In genomic region chr3:127628311-127629184, GRCm38 (mm10) we compare ENCODE assay signal across 11 mouse cellular contexts. TPM values are rescaled to one million over a fixed set of nuclear protein-coding genes. Genes with fewer than 3 reads are reported as not detected.
DNase-seq lines count a peak whose midpoint lies in the region; ATAC-seq and TF ChIP-seq lines count a peak whose summit lies in the region.
"Had no signal": no experiment of that assay in that cellular context is flagged by ENCODE, and none has a peak within 500 bp of the region (broad histone marks: within the 10 kb centered on the region; RNA-seq: fewer than 3 reads in every experiment).

No protein-coding gene starts in this region.

- H3K9ac ChIP-seq in hindbrain, embryonic 14.5 days: no peak overlapping the region
- H3K9ac ChIP-seq in neural tube, embryonic 13.5 days: no peak overlapping the region

- no peak for TF ChIP-seq CTCF in cerebellum, adult 2 months (IDR thresholded peaks at IDR 0.05; ENCODE audit: borderline replicate concordance, insufficient read depth, low read depth, low read length)

- H3K4me3 ChIP-seq in hindbrain, embryonic 14.5 days (replicated peaks; ENCODE audit: low read length): no peak overlapping the region
- no peak overlapping the region for H3K4me3 ChIP-seq in neural tube, embryonic 13.5 days
- no peak overlapping the region for H3K4me3 ChIP-seq in cerebellum, adult 2 months (replicated peaks; ENCODE audit: insufficient read depth, low read depth, low read length)

- ATAC-seq in hindbrain, embryonic 14.5 days (ENCODE audit: low FRiP score): no peak
- no peak for ATAC-seq in neural tube, embryonic 13.5 days (ENCODE audit: low read depth)

- H3K4me2 ChIP-seq in hindbrain, embryonic 14.5 days (replicated peaks): peak overlapping the region; percentile 27; the same call in 1 of the 2 replicates
- peak overlapping the region; percentile 29; the same call in 1 of the 2 replicates for H3K4me2 ChIP-seq in neural tube, embryonic 13.5 days

- H3K27me3 ChIP-seq in hindbrain, embryonic 14.5 days (ENCODE audit: control insufficient read depth, insufficient read depth, low read length): peaks cover 93% of the 10 kb centered on the region
- peaks cover 92% of the 10 kb centered on the region for H3K27me3 ChIP-seq in neural tube, embryonic 13.5 days
- peaks cover 26% of the 10 kb centered on the region; the same call in 1 of the 2 replicates for H3K27me3 ChIP-seq in cerebellum, adult 2 months (ENCODE audit: control insufficient read depth, insufficient read depth, low read length)

- no peak overlapping the region for H3K27ac ChIP-seq in hindbrain, embryonic 14.5 days
- no peak overlapping the region for H3K27ac ChIP-seq in neural tube, embryonic 13.5 days (replicated peaks)
- no peak overlapping the region for H3K27ac ChIP-seq in cerebellum, adult 2 months (ENCODE audit: insufficient read depth, low read length)

- peaks cover 15% of the 10 kb centered on the region; the same call in 1 of the 2 replicates for H3K4me1 ChIP-seq in hindbrain, embryonic 14.5 days (replicated peaks; ENCODE audit: control insufficient read depth, insufficient read depth, low read length)
- peaks cover 49% of the 10 kb centered on the region for H3K4me1 ChIP-seq in neural tube, embryonic 13.5 days (replicated peaks)
- H3K4me1 ChIP-seq in cerebellum, adult 2 months (ENCODE audit: control insufficient read depth, insufficient read depth, low read length): no peaks in the 10 kb centered on the region

- no peak for TF ChIP-seq POLR2A in cerebellum, adult 2 months (IDR thresholded peaks at IDR 0.05; ENCODE audit: borderline replicate concordance, insufficient read depth, low read length)

- no peaks in the 10 kb centered on the region for H3K36me3 ChIP-seq in hindbrain, embryonic 14.5 days (replicated peaks; ENCODE audit: control insufficient read depth, insufficient read depth)
- H3K36me3 ChIP-seq in neural tube, embryonic 13.5 days: no peaks in the 10 kb centered on the region

- peak; percentile 3 for DNase-seq in adrenal gland, adult 2 months
- no peak for DNase-seq in adrenal gland, adult 18-20 months (ENCODE audit: low spot score in 2 of 2)
- peak; percentile 41 for DNase-seq in retina, postnatal 1 day
- DNase-seq in retina, embryonic 14.5 days (ENCODE audit: low spot score): no peak
- DNase-seq in hindbrain, embryonic 14.5 days (ENCODE audit: low spot score): no peak
- no peak for DNase-seq in cerebellum, adult 2 months
- DNase-seq in gastrocnemius, postnatal 36 days: no peak

- intact Hi-C loops in gastrocnemius, postnatal 36 days (cut with DNase I): no loop called here

- WGBS in hindbrain, embryonic 14.5 days: 2% methylated on average over 37 of the region's 37 CpGs
- 2% methylated on average over 37 of the region's 37 CpGs for WGBS in neural tube, embryonic 13.5 days
- 6% methylated on average over 37 of the region's 37 CpGs for whole genome bisulfite sequencing in cerebellum, adult 2 months

- no peaks in the 10 kb centered on the region for H3K9me3 ChIP-seq in hindbrain, embryonic 14.5 days (ENCODE audit: control insufficient read depth, low read length)
- H3K9me3 ChIP-seq in neural tube, embryonic 13.5 days: no peaks in the 10 kb centered on the region

RNA-seq across cellular contexts. Expression of gene Neurog2, which starts 4.4 kb away (rescaled TPM):
- not detected for total RNA-seq in adrenal gland, adult 2 months (2021)
- polyA plus RNA-seq in adrenal gland, adult 2 months (2012; rRNA removed): not detected in 2 replicates
- not detected for total RNA-seq in adrenal gland, adult 18-20 months (2021)
- 3.8 and 6.4 TPM in 2 replicates for polyA plus RNA-seq in hindbrain, embryonic 14.5 days (2014; fragmentation: Nextera tagmentation; extraction: Ambion mirVana)
- polyA plus RNA-seq in neural tube, embryonic 13.5 days (2015; fragmentation: Nextera tagmentation; extraction: Ambion mirVana): 10.1 and 13.6 TPM in 2 replicates
- 0.31 and 0.49 TPM in 2 replicates for polyA plus RNA-seq in cerebellum, adult 2 months (2012; rRNA removed)
- total RNA-seq in gastrocnemius, postnatal 36 days (2021): not detected
- total RNA-seq: megakaryocyte-erythroid progenitor cell, adult 5-6 weeks had no signal
- polyA plus RNA-seq: heart, postnatal 0 days; small intestine, adult 2 months had no signal

Comparison
In these comparisons a context has a peak if more than half of its experiments do, and no peak if none do; other contexts are left out.
1. DNase-seq: peak in adrenal gland, adult 2 months (single experiment) and retina, postnatal 1 day (single experiment); none in adrenal gland, adult 18-20 months (0 of 2), retina, embryonic 14.5 days (single experiment), hindbrain, embryonic 14.5 days (single experiment), cerebellum, adult 2 months (0 of 2) and gastrocnemius, postnatal 36 days (0 of 2).